Mouse (Mus musculus) layer of hippocampus, postnatal 10 days (tissue): ENCODE data around the gene Macrod2. TPM values are rescaled to one million over a fixed set of nuclear protein-coding genes. Genes with fewer than 3 reads are reported as not detected.

Experiments
- DNase-seq, 2 experiments: peaks; one replicate each; pipeline ENCODE4 v3.0.0; 2021; ENCODE audit warnings: low spot score in 2 of 2
- total RNA-seq, 2 experiments: library from RNA; stranded (reverse); gene quantifications; 2 replicates each; pipeline ENCODE4 v1.2.3; 2021

Gene Macrod2
- total RNA-seq, 2 experiments from 2014 or later, result 58.4 to 70.5 TPM

DNA sequence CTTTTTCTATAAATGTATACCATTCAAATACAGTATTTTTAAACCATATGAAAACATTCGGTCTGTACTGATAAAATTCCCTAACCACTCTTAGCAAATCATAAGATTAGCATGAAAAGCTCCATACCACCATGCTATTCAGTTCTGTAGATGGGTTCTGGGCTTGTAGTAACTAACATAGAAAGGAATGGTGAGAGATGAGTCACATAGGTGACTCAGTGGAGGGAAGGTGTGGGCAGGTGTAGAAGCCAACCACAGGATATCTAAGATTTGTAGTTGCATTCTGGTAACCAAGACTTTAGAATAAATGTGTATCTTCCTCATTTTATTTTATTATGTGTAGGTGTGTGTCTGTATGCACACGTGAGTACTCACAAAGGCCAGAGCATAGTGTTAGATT is 166.3 kb downstream of the Macrod2 start:
- DNase-seq, result no peak

DNA sequence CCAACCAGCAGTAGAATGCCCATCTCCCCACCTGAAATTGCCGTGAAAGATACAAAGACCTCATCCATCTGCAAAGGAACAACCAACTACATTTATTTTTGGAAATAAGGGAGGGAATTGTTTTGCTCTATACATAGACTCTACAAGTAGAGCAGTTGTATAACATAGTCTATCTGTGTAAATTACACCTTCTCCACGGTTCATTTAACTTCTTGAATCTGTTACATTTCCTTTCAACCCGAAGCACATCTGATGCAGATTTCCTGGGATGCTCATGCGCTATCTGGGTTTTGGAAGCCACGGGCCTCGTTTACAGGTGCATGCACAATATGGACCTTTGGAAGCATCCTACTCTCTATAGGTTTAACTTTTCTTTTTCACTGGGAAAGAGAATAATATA is 175.8 kb downstream of the Macrod2 start:
- no peak for DNase-seq

DNA sequence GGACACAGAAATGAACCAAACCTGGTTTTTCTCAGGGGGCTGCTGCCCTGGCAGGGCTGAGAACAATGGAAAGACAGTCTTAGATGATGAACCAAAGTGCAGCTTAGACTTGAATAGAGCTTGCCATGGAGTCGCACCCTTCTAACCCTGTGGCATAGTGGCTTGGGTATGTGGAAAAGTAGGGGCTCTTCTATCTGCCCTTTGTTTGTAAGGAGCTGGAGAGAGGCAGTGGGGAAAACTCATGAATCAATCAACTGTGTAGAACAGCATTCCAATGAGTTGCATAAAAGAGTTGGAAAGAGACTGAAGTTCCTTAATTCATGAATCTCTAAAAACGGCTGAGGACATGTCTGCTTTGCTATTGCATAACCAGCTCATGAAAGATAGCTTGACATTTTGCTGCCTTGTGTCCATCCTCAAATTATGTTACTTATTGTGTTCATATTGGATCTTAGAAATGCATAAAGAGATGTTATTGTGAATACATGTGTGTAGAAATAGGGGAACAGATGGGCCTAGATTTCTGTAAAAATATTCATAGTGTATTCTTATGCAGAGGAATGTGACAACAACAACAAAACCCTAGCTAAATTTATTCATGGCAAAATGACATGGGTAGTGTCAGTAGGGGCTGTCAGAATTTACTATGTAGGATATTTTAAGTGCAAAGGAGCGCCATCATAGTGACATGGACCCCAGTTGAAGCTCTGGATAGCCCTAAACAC is 197.6 kb downstream of the Macrod2 start:
- no peak for DNase-seq

DNA sequence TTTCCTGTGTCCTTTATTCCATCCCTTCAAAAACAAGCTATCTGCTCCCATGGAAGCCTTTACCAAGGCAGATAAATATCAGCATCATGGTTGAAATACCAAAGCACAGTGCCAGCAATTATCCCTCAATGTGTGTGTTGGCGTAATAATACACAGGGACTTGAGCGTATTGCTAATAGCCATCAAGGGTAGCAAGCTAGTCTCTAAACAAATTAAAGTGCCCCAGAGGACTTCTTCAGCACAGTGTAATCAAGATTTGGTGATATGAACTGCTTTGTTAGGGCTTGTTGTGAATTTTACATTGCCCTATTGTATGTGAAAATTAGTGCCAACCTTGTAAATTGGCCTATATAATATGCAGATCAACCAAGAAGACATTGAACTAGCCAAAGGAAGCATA is 201.8 kb downstream of the Macrod2 start:
- DNase-seq, result no peak

DNA sequence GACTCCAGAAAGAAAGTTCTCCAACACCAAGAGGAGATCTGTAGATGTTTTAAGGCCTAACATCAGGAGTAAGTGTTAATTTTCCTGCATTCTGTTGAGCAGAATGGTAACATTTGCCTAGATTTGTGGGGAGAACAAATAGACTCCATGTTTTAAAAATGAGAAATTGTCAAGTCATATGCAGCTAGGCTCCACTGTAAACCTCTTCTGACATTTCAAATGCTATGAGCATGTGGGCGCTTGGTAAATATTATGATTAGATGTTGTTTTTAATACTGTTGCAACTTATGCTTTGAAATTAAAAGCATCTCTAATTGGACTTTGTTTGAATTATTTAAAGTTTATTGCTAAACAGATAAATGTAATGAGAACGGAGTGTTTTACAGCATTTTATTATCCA is 220.3 kb downstream of the Macrod2 start:
- no peak for DNase-seq

DNA sequence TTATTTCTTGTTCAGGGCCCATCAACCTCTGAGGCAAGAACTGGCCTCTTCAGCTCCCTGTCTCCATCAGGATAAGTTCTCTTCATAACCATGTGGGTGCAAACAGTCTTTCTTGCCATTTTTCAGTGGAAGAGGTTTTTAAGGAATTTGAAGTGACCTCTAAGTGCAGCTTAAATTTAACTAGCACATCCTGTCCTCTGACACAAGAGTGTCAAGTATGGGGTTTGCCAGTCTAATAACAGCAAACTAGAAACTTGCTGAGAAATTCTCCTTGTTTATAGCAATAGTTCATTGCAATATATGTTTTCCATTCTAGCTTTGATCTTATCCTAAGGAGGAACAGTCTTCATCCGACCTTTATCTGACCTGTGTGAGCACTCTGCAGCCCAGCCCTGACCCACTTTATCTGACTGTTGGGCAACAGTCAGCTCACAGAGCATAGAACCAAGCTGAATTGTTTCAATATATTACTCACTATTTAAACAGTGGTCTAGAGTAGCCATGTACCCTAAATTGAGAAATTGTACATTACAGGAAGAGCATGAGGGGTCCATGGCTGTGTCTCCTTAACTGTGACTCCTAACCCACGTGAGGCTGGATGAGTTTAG is 226.7 kb downstream of the Macrod2 start:
- DNase-seq, result no peak

DNA sequence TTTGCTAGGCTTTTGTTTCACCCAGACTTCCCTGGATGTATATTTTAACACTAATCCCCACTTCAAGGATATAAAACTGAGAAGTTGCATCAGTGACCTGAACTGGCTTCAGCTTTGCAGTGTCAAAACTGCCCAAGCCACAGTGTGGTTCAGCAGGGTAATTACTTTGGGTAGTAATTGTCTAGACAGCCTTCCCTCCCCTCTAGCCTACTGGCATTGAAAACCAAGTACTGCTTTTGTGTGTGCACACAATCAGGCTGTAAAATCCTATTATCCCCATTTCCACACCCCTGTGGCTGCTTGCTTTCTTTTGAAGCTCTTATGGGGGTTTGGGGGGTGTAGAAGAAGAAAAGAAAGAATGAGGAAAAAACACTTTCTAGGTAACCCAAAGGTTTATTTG is 258.4 kb downstream of the Macrod2 start:
- DNase-seq, result no peak

DNA sequence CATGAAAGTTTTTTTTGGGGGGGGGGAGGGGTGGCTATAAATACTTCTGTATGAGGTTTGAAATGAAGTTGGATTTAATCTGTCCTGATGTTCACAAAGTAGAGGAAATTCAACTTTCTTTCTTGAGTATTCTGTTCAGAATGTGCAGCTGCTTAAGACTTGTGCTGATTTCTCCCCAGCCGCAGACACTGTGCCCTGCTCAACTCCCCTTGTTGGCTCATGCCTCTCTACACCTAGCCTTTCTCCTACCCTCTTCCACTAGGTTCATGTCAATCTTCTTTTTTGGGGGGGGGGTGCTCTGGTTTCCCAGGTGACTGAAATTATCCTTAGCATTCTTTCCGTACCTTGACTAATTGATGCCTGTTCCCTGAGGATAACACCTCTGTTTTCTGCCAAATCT is 258.9 kb downstream of the Macrod2 start:
- no peak for DNase-seq

DNA sequence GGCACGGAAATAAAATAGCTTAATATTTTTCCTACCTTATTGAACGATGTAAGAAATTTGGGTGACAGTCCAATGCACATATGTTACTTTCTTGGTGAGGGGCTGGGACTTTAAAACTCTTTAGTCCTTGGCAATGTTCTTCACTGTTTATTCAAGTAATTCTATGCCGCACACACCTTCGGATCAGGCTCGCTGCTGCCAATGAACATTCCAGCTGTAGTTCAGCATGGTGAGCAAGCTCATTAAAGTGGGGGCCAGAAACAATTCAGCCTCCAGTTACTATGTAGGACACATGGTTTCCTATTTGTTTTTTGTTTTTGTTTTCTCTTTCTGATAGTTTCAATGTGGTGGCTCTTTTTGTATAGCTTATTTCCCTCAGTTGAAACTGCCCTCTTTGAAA is 267.6 kb downstream of the Macrod2 start:
- DNase-seq, result no peak

DNA sequence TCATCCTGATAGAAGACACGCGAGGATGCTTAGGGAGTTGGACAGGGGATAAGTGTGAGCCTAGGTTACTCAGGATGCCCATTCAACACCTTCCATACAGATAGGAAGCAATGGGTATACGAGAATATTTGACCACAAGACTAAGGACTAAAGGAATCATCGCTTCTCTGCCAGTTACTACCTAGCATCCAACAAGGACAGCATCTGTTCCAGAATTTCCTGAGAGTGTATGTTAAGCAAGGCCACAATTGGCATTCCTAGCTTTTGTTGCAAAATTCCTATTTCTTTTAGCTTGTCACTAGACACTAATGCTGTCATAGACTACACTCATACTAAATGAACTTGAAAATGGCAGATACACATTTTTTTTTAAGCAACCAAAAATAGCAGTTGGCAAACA is 269.3 kb downstream of the Macrod2 start:
- DNase-seq, result no peak

DNA sequence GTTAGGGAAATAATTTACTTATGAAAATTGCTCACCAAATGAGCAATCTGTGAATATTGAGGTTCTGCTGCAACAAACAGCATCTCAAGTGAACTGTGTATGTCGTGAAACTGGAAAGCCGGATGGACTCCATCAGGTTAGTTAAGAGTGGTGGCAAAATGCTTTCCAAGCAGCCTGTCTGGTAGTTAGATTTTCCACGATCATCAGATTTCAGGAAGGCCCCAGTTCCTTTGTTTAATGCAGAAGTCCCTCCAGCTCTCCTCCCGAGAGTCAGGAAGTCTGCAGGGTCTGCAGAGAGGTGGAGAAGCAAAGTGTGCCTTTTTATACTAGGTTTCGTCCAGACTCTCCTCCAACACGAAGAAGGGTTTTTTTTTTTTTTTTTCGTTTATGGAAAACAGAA is 271.7 kb downstream of the Macrod2 start:
- DNase-seq, result no peak

DNA sequence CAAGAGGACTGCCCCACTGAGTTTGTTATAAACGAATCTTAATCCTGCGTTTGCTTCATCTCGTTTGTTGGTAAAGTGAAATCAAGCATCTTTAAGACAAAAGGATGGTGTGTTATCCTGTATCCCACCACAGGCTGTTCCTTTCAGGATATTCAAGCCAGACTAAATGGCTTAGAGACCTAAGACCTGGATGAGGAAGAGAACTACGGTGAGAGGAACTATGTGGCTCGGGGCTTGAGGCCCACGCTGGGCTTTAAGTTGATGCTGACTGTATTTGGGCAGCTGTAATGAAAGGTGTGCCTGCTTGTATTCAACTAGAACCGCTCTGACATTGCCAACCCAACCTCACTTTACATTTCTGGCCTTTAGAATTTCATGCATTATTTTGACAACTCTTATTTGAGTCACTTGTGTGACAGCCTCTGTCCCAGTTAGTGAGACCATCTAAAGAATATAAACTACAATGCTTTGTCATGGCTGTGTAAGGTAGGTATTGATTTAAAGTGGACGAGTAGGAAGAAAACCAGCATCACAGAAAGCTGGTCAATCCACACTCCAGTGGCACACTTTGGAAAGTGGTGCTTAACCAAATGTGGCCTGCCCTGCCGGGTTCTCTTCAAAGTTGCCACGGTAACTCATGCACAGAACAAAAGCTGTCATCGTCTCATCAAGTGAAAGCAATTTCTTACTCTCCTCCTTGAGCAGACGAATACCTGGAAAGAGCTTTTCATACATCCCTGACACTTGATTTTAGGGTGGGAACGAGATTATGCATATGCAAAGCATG is 272.3 kb downstream of the Macrod2 start:
- no peak for DNase-seq

DNA sequence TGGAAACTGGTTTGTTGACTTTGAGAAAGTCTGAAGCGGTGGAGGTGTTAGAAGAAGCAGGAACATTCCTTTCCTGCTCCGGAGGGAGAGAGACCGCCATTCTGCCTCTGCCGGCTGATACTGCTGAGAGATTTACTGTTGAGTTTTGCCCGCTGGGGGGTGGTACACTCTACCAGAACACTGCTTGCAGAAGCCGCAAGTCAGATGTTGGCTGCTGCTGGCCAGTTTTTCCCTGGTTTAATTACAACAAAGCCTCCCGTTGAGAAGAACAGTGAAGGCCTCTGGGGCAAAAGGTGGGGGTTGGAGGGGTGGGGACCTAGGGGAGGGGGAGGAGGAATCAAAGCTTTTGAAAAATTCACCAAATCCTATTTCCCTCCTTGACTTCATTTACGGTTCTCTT is 273.2 kb downstream of the Macrod2 start:
- DNase-seq, result peak; percentile 78 to 86

DNA sequence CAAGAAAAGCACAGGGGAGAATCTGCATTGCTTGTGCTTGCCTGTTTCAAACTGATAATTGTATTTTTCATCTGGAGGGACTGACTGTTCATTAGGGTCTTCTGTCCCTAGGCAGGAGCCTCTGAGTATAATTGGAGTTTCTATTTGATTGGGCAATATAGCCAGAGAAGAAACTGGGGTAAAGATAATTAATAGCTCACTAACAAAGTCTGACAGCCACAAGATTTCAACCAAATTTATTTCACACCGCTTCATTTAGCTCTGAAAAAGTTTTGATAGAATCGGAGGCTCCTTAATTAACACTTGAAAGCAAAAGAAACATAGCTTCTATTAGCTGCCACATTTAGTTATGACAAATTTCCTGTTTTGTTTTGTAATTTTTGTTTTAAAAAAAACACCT is 274.0 kb downstream of the Macrod2 start:
- no peak for DNase-seq

DNA sequence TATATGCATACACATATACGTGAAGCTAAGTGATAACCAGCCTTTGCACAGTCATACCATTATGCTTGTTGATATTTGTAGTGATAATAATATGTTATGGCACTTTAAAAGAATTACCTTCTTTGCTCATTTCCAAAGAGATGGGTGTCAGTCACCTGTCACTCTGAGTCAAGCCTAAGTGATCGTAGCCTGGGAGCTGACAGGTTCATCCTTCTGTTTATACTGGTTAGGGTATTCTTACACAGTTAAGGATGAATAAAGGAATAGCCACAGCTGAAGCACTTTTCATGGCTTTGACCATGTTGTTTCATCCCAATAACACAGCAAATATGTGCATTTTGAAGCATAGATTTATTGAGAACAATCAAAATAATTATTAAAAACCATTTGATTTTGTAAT is 274.7 kb downstream of the Macrod2 start:
- no peak for DNase-seq

DNA sequence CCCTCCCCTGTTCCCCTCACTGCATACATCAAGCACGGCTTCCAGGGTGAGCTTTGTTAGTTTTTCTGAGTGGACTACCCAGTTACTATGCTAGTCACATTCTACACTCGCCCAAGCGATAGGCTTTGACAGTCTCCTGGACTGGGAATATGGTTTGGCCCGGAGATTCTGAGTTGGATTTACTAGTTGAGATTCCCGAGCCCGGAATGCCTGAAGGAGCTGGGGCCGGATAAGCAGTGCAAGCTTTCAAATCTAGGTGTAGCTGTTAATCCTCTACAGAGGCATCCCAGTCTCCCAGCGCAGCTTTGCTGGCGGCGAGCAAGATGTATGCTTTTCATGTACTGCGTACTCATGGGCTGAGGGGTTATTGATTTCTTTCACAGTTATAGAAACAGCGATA is 275.3 kb downstream of the Macrod2 start:
- DNase-seq, result peak; percentile 53 to 60

DNA sequence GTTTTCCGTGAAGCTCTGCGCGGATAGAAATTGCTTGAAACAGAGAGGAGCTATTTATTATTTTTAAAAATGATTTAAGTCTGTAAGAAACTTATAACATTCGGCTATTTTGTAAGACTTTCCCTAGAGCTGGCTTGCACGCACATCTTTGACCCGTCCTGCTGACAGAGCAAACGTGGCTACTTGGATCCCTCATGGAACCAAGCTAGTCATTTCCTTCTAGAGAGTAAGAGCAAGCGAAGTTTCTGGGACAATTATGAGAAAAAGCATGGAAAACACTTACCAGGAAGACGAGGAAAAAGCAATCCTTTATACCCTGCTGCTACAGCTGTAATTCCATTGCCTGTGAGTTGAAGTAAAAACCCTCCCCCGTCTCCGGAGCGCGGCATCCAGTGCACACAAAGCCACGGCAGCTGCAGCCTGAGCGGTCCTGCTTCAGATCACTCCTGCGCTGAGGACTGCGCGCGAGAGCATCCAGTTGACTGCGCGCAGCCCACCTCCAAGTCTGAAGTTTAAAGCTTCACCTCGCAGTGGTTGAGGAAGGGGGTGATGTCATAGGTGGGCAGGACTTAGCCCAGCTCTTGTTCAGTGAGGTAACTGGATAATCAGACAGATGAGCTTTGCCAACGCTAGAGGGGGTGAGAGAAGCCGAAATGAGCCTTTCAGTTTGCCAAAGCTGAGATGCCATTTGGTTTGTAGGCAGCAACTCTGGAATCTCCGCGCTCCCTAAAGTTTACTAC is 276.0 kb downstream of the Macrod2 start, which contains the start of gene Flrt3:
TSS of gene Flrt3 (minus strand) at position 507 of the 740 bp plus-strand sequence.
- peak; percentile 86 to 87 for DNase-seq

DNA sequence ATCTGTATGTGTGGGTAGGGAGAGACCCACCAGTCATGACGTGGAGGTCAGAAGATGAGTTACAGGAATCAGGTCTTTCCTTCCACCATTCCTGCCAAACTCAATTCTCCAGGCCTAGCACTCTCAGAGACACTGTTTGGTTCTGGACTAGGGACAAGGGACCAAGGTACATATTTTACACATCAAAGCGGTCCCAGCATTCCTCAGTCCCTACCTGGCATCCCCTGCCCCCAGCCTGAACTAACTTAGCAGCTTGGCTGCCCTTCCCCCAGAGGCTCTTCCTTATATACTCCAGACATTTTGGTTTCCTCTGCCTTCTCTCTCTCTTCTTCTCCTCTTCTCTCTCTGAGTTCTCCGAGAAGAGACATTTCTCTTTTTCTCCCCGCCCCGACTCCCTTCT is 278.4 kb downstream of the Macrod2 start:
- DNase-seq, result no peak

DNA sequence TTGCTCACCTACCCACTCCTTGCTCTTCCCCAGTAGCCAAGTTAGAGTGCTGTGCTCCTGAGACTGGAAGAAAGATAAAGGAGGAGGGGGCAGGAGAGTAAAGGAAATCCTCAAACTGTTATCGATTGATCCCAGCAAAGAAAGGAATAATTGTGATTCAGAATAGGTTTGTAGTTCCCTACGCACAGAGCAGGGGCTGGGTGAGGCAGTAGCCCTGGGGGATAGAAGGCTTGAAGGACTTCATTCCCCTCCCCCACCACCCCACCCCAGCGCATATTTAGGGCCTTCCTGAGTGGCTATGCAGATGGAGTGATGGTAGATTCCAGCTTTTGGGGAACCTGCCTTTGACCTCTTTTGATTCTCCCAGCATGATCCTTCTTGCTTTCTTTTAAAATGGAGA is 281.6 kb downstream of the Macrod2 start:
- DNase-seq, result no peak

DNA sequence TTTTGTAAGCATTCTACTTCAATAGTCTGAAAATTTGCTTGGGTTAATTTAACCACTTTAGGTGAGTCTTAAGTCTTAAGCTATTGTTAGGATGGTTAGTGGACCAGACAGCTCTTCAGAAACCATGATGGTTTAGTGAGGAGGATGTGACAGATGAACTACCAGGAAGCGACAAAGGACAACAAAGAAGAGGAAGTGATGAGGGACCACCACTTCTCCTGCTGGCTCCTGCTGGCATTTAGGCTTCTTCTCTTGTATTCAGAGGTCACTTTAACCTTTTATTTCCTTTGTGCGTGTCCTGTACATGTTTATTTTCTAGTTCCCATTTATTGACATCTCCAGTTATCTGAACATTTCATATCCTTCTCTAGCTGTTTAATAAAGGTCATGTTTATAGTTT is 295.8 kb downstream of the Macrod2 start:
- no peak for DNase-seq

DNA sequence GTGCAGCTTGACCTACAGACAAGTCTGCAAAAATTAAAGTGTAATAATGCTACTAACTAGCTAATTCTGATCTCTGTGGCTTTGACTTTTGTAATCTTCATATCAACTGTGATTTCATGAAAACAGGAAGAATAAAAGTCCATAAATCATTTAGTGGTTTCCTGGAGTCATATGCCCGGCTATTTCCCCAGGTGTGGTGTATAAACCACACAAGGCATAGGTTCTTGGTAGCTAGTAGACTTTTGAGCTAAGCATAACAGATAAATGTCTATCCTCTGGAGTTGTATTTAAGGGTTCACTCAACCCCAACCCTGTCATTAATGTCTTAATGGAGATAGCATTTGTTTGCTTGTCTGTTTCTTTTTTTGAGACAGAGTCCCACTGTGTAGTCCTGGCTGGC is 296.3 kb downstream of the Macrod2 start:
- no peak for DNase-seq

DNA sequence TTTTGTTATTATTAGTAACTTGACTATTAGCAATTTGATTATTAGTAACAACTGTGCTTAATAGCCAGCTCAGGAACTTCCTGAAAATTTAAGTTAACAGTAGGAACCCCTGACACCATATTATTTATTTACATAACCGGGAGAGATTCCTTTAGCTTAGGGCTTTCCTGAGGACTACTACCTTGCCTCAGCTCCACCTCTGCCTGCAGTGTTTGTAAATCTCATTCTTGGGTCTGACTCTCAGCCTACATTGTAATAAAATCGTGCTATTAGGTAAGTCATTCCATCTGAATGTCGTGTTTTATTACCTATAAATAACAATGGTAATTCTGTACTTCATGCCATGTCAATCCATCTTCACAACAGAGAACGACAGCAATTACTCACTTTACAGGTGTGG is 297.4 kb downstream of the Macrod2 start:
- DNase-seq, result no peak
